Comparison of ENCODE assay signal across 37 mouse cellular contexts in genomic region chr1:181461484-181461883, GRCm38 (mm10). TPM values are rescaled to one million over a fixed set of nuclear protein-coding genes. Genes with fewer than 3 reads are reported as not detected.
DNase-seq lines count a peak whose midpoint lies in the region; ATAC-seq and TF ChIP-seq lines count a peak whose summit lies in the region.
"Had no signal": no experiment of that assay in that cellular context is flagged by ENCODE, and none has a peak within 500 bp of the region (broad histone marks: within the 10 kb centered on the region; RNA-seq: fewer than 3 reads in every experiment).

No protein-coding gene starts in this region.

- no peak overlapping the region for H3K9ac ChIP-seq in lung, embryonic 14.5 days
- H3K9ac ChIP-seq: embryonic facial prominence, embryonic 12.5 days; hindbrain, embryonic 13.5 days had no signal

- H3K27ac ChIP-seq in heart, embryonic 10.5 days: no peak overlapping the region
- H3K27ac ChIP-seq in lung, embryonic 14.5 days (ENCODE audit: low read depth): no peak overlapping the region
- peak overlapping the region; percentile 38; the same call in 1 of the 2 replicates for H3K27ac ChIP-seq in cortical plate, adult 2 months (ENCODE audit: insufficient read depth, low read length)
- H3K27ac ChIP-seq: embryonic facial prominence, embryonic 12.5 days; hindbrain, embryonic 13.5 days had no signal

- DNase-seq in heart, postnatal 14 days: peak; percentile 40 to 41
- DNase-seq in heart, embryonic 10.5 days (ENCODE audit: low spot score): no peak
- DNase-seq in lung, embryonic 14.5 days: peak; percentile 30
- no peak for DNase-seq in lung, adult 18-20 months
- DNase-seq in forelimb bud, embryonic 11.5 days (ENCODE audit: low read depth, low spot score): peak; percentile 16
- no peak for DNase-seq in adrenal gland, postnatal 4 days (ENCODE audit: low spot score in 2 of 2)
- DNase-seq in adrenal gland, postnatal 14 days: no peak
- DNase-seq: cerebellum, adult 11-12 months; cerebellum, postnatal 10 days; kidney, adult 8-10 months; kidney, postnatal 10 days; left cerebral cortex, postnatal 4 days; lung, postnatal 36 days; right cerebral cortex, postnatal 25 days had no signal

- no peak for ATAC-seq in lung, embryonic 14.5 days (ENCODE audit: insufficient read depth)
- ATAC-seq: forebrain, embryonic 16.5 days; intestine, embryonic 16.5 days; midbrain, embryonic 16.5 days had no signal

- no peak for TF ChIP-seq CTCF in lung, embryonic 14.5 days (IDR thresholded peaks at IDR 0.05; ENCODE audit: low read depth)
- TF ChIP-seq CTCF in cortical plate, adult 2 months (IDR thresholded peaks at IDR 0.05; ENCODE audit: extremely low read depth, insufficient read depth, low read length): no peak

- H3K27me3 ChIP-seq in heart, embryonic 10.5 days (ENCODE audit: insufficient read depth, poor library complexity, severe bottlenecking): no peaks in the 10 kb centered on the region
- no peaks in the 10 kb centered on the region for H3K27me3 ChIP-seq in lung, embryonic 14.5 days (ENCODE audit: insufficient read depth, low read length)
- H3K27me3 ChIP-seq: CH12.LX; embryonic facial prominence, embryonic 12.5 days; hindbrain, embryonic 13.5 days had no signal

- H3K4me2 ChIP-seq in lung, embryonic 14.5 days: no peak overlapping the region
- H3K4me2 ChIP-seq: embryonic facial prominence, embryonic 12.5 days; hindbrain, embryonic 13.5 days; liver, embryonic 11.5 days; midbrain, embryonic 11.5 days had no signal

- H3K4me1 ChIP-seq in heart, embryonic 10.5 days: peaks cover 18% of the 10 kb centered on the region
- H3K4me1 ChIP-seq in lung, embryonic 14.5 days (ENCODE audit: insufficient read depth): peaks cover under 1% of the 10 kb centered on the region; the same call in 1 of the 2 replicates
- H3K4me1 ChIP-seq in cortical plate, adult 2 months (ENCODE audit: control insufficient read depth, insufficient read depth, low read length): peaks cover 15% of the 10 kb centered on the region

- WGBS in heart, embryonic 10.5 days: 79% methylated on average over 8 of the region's 8 CpGs
- 69% methylated on average over 8 of the region's 8 CpGs for WGBS in lung, embryonic 14.5 days

- no peaks in the 10 kb centered on the region for H3K36me3 ChIP-seq in heart, embryonic 10.5 days
- no peaks in the 10 kb centered on the region for H3K36me3 ChIP-seq in lung, embryonic 14.5 days (ENCODE audit: insufficient read depth)
- H3K36me3 ChIP-seq: embryonic facial prominence, embryonic 12.5 days; hindbrain, embryonic 13.5 days had no signal

- intact Hi-C loops in heart, postnatal 14 days (cut with DNase I): loop anchor here (5.0 kb wide), 1 partner anchor 86 kb away; no protein-coding TSS in a partner anchor

- no peak overlapping the region for H3K4me3 ChIP-seq in heart, embryonic 10.5 days
- no peak overlapping the region for H3K4me3 ChIP-seq in lung, embryonic 14.5 days (ENCODE audit: low read depth, low read length)
- no peak overlapping the region for H3K4me3 ChIP-seq in cortical plate, adult 2 months (ENCODE audit: insufficient read depth, low read length)
- H3K4me3 ChIP-seq: embryonic facial prominence, embryonic 12.5 days; erythroblast, embryonic 14.5 days; hindbrain, embryonic 13.5 days had no signal

- TF ChIP-seq POLR2A in cortical plate, adult 2 months (IDR thresholded peaks at IDR 0.05; ENCODE audit: extremely low read depth, insufficient read depth, low read length): no peak

- H3K9me3 ChIP-seq in heart, embryonic 10.5 days: no peaks in the 10 kb centered on the region
- no peaks in the 10 kb centered on the region for H3K9me3 ChIP-seq in lung, embryonic 14.5 days (ENCODE audit: low read depth, low read length)
- H3K9me3 ChIP-seq: embryonic facial prominence, embryonic 12.5 days; hindbrain, embryonic 13.5 days had no signal

RNA-seq across cellular contexts. Expression of gene Ccdc121, which starts 49.8 kb away (rescaled TPM):
- total RNA-seq in heart, postnatal 14 days (2021): not detected
- polyA plus RNA-seq in heart, embryonic 10.5 days (2016; fragmentation: Nextera tagmentation; extraction: Ambion mirVana): 0.15 TPM in 1 of 2 replicates, not detected in the other
- 0.20 and 0.60 TPM in 2 replicates for polyA plus RNA-seq in lung, embryonic 14.5 days (2014; fragmentation: Nextera tagmentation; extraction: Ambion mirVana)
- 0.26 and 0.54 TPM in 2 replicates for polyA plus RNA-seq in cortical plate, adult 2 months (2012; rRNA removed)
- total RNA-seq in adrenal gland, postnatal 4 days (2021): not detected
- total RNA-seq in adrenal gland, postnatal 14 days (2021): not detected in 2 replicates
- total RNA-seq: adrenal gland, postnatal 10 days; CH12.LX; common myeloid progenitor, adult 5-6 weeks; ES-E14; gastrocnemius, adult 8-10 months; gastrocnemius, postnatal 4 days; heart, postnatal 36 days; megakaryocyte, adult 5-6 weeks; neutrophil, adult 5-6 weeks had no signal
- polyA plus RNA-seq: C2C12; erythroblast, embryonic 14.5 days; forebrain, embryonic 11.5 days; forebrain, embryonic 16.5 days; hindbrain, embryonic 13.5 days; intestine, embryonic 16.5 days; liver, embryonic 11.5 days; liver, embryonic 16.5 days; midbrain, embryonic 11.5 days; neural tube, embryonic 11.5 days; urinary bladder, adult 2 months had no signal

Comparison
In these comparisons a context has a peak if more than half of its experiments do, and no peak if none do; other contexts are left out.
1. DNase-seq: peak in heart, postnatal 14 days (2 of 2), lung, embryonic 14.5 days (single experiment) and forelimb bud, embryonic 11.5 days (single experiment); none in heart, embryonic 10.5 days (single experiment), lung, adult 18-20 months (0 of 2), adrenal gland, postnatal 4 days (0 of 2) and adrenal gland, postnatal 14 days (single experiment).